Mouse (Mus musculus) hindbrain, embryonic 14.5 days (tissue): ENCODE data around the gene Rhobtb1. TPM values are rescaled to one million over a fixed set of nuclear protein-coding genes. Genes with fewer than 3 reads are reported as not detected.
A peak's percentile ranks its signal among the peaks of the same experiment; 100 is the strongest.

Experiments used
- ATAC-seq: fragments of 200-750 bp; cut with Nextera tagmentation; 2 replicates; pipeline ENCODE4 v1.8.0; 2017; ENCODE audit warnings: moderate number of reproducible peaks, mild to moderate bottlenecking, moderate TSS enrichment, moderate library complexity; ENCODE audit not compliant: low FRiP score
- DNase-seq: peaks from one replicate; pipeline ENCODE4 v3.0.0-alpha.2; 2015; ENCODE audit warnings: low spot score
- H3K27ac ChIP-seq: fragments of 300-500 bp; sonication (generic); 2 replicates; pipeline ENCODE4 v1.5.1; 2014; ENCODE audit warnings: mild to moderate bottlenecking, moderate library complexity
- H3K27me3 ChIP-seq: fragments of 300-500 bp; sonication (generic); 2 replicates; pipeline ENCODE4 v1.6.1; 2014; ENCODE audit warnings: mild to moderate bottlenecking, low read length, mixed read lengths; ENCODE audit not compliant: control insufficient read depth, insufficient read depth
- H3K36me3 ChIP-seq: fragments of 300-500 bp; sonication (generic); replicated peaks from 2 replicates; pipeline ENCODE4 v1.6.1; 2014; ENCODE audit not compliant: control insufficient read depth, insufficient read depth
- H3K4me1 ChIP-seq: fragments of 300-500 bp; sonication (generic); replicated peaks from 2 replicates; pipeline ENCODE4 v1.6.1; 2014; ENCODE audit warnings: antibody characterized with exemption, low read length, mixed read lengths; ENCODE audit not compliant: control insufficient read depth, insufficient read depth
- H3K4me2 ChIP-seq: fragments of 300-500 bp; sonication (generic); replicated peaks from 2 replicates; pipeline ENCODE4 v1.6.1; 2014; ENCODE audit warnings: mild to moderate bottlenecking, moderate library complexity
- H3K4me3 ChIP-seq: fragments of 300-500 bp; sonication (generic); replicated peaks from 2 replicates; pipeline ENCODE4 v1.5.1; 2014; ENCODE audit warnings: mild to moderate bottlenecking, low read length
- H3K9ac ChIP-seq: fragments of 300-500 bp; sonication (generic); 2 replicates; pipeline ENCODE4 v1.6.1; 2014
- H3K9me3 ChIP-seq: fragments of 300-500 bp; sonication (generic); 2 replicates; pipeline ENCODE4 v1.6.1; 2016; ENCODE audit warnings: low read length; ENCODE audit not compliant: control insufficient read depth
- WGBS: fragments of 180-500 bp; shearing (Covaris S2); extraction: QIAGEN DNeasy Blood & Tissue Kit; methylation state at CpG from one replicate; pipeline ENCODE4 v1.1.7; 2014; 5-methylcytosine and 5-hydroxymethylcytosine counted together
- polyA plus RNA-seq: library from polyadenylated mRNA; unstranded; fragments of >200 nt; fragmentation: Nextera tagmentation; extraction: Ambion mirVana; gene quantifications from 2 replicates; pipeline ENCODE4 v1.2.1, GENCODE M21; 2014

Gene Rhobtb1
- polyA plus RNA-seq, 1 experiment from 2014 or later = 19.8 TPM

GRCm38 (mm10) chr10:69157471-69157870, 6.2 kb downstream of the Rhobtb1 start:
- WGBS = 80% methylated on average over 2 of the region's 2 CpGs
- H3K9me3 ChIP-seq = no peaks in the 10 kb centered on the region
- no peak overlapping the region for H3K4me3 ChIP-seq
- no peak overlapping the region for H3K4me2 ChIP-seq
- no peak for ATAC-seq
- H3K36me3 ChIP-seq = no peaks in the 10 kb centered on the region
- H3K4me1 ChIP-seq = 0 out of 2 replicates have a peak, but pooled peaks cover 5% of the 10 kb centered on the region
- no peak overlapping the region for H3K27ac ChIP-seq
- no peak overlapping the region for H3K9ac ChIP-seq
- H3K27me3 ChIP-seq = no peaks in the 10 kb centered on the region
- DNase-seq = no peak

GRCm38 (mm10) chr10:69160877-69161276, 9.6 kb downstream of the Rhobtb1 start:
- peaks cover 9% of the 10 kb centered on the region; the same call in 1 of the 2 replicates for H3K9me3 ChIP-seq
- H3K36me3 ChIP-seq = no peaks in the 10 kb centered on the region
- H3K4me2 ChIP-seq = no peak overlapping the region
- 95% methylated on average over 2 of the region's 2 CpGs for WGBS
- no peak overlapping the region for H3K9ac ChIP-seq
- no peaks in the 10 kb centered on the region for H3K27me3 ChIP-seq
- DNase-seq (no peak), ATAC-seq (no peak)
- H3K4me1 ChIP-seq = 0 out of 2 replicates have a peak, but pooled peaks cover 5% of the 10 kb centered on the region
- no peak overlapping the region for H3K4me3 ChIP-seq
- no peak overlapping the region for H3K27ac ChIP-seq

GRCm38 (mm10) chr10:69161503-69161902, 10.3 kb downstream of the Rhobtb1 start:
- Histone ChIP-seq H3K9me3 (peaks cover 9% of the 10 kb centered on the region; the same call in 1 of the 2 replicates), H3K4me2 (no peak overlapping the region), H3K27me3 (no peaks in the 10 kb centered on the region), H3K36me3 (no peaks in the 10 kb centered on the region), H3K4me3 (no peak overlapping the region), H3K27ac (no peak overlapping the region), H3K4me1 (0 out of 2 replicates have a peak, but pooled peaks cover 3% of the 10 kb centered on the region), H3K9ac (no peak overlapping the region)
- 83% methylated on average over 3 of the region's 3 CpGs for WGBS
- DNase-seq = no peak
- ATAC-seq = no peak

GRCm38 (mm10) chr10:69162577-69162976, 11.3 kb downstream of the Rhobtb1 start:
- 90% methylated on average over 5 of the region's 5 CpGs for WGBS
- no peaks in the 10 kb centered on the region for H3K27me3 ChIP-seq
- H3K9ac ChIP-seq = no peak overlapping the region
- H3K4me1 ChIP-seq = no peaks in the 10 kb centered on the region
- H3K4me2 ChIP-seq = no peak overlapping the region
- peaks cover 9% of the 10 kb centered on the region; the same call in 1 of the 2 replicates for H3K9me3 ChIP-seq
- H3K36me3 ChIP-seq = no peaks in the 10 kb centered on the region
- DNase-seq = no peak
- ATAC-seq = no peak
- no peak overlapping the region for H3K4me3 ChIP-seq
- no peak overlapping the region for H3K27ac ChIP-seq

GRCm38 (mm10) chr10:69163216-69163615, 12.0 kb downstream of the Rhobtb1 start:
- Histone ChIP-seq H3K4me3 (no peak overlapping the region), H3K9me3 (peaks cover 9% of the 10 kb centered on the region; the same call in 1 of the 2 replicates), H3K27ac (no peak overlapping the region), H3K36me3 (no peaks in the 10 kb centered on the region), H3K4me2 (no peak overlapping the region), H3K4me1 (no peaks in the 10 kb centered on the region), H3K27me3 (no peaks in the 10 kb centered on the region), H3K9ac (no peak overlapping the region)
- ATAC-seq = no peak
- 90% methylated on average over 5 of the region's 5 CpGs for WGBS
- no peak for DNase-seq

GRCm38 (mm10) chr10:69165125-69165524, 13.9 kb downstream of the Rhobtb1 start:
- Histone ChIP-seq H3K36me3 (no peaks in the 10 kb centered on the region), H3K27ac (no peak overlapping the region), H3K4me2 (no peak overlapping the region), H3K27me3 (no peaks in the 10 kb centered on the region), H3K4me1 (no peaks in the 10 kb centered on the region), H3K9me3 (peaks cover 9% of the 10 kb centered on the region; the same call in 1 of the 2 replicates), H3K4me3 (no peak overlapping the region), H3K9ac (no peak overlapping the region)
- ATAC-seq (no peak), DNase-seq (peak; percentile 57)
- WGBS = 60% methylated on average over 7 of the region's 7 CpGs

GRCm38 (mm10) chr10:69165847-69166246, 14.6 kb downstream of the Rhobtb1 start:
- 92% methylated on average over 3 of the region's 3 CpGs for WGBS
- Histone ChIP-seq H3K9me3 (peaks cover 9% of the 10 kb centered on the region; the same call in 1 of the 2 replicates), H3K27me3 (no peaks in the 10 kb centered on the region), H3K4me2 (no peak overlapping the region), H3K4me3 (no peak overlapping the region), H3K27ac (no peak overlapping the region), H3K9ac (no peak overlapping the region), H3K4me1 (no peaks in the 10 kb centered on the region), H3K36me3 (no peaks in the 10 kb centered on the region)
- ATAC-seq = no peak
- DNase-seq = no peak

- Histone ChIP-seq H3K9ac (no peak overlapping the region), H3K4me1 (no peaks in the 10 kb centered on the region), H3K4me3 (no peak overlapping the region), H3K36me3 (no peaks in the 10 kb centered on the region), H3K4me2 (no peak overlapping the region), H3K27ac (no peak overlapping the region), H3K27me3 (no peaks in the 10 kb centered on the region), H3K9me3 (peaks cover 9% of the 10 kb centered on the region; the same call in 1 of the 2 replicates)
- no peak for DNase-seq
- no peak for ATAC-seq
- WGBS = 86% methylated on average over 12 of the region's 12 CpGs
Observed at GRCm38 (mm10) chr10:69166514-69166913, 15.3 kb downstream of the Rhobtb1 start.

GRCm38 (mm10) chr10:69172412-69172811, 21.2 kb downstream of the Rhobtb1 start:
- no peak overlapping the region for H3K9ac ChIP-seq
- H3K27me3 ChIP-seq = no peaks in the 10 kb centered on the region
- H3K4me1 ChIP-seq = no peaks in the 10 kb centered on the region
- no peaks in the 10 kb centered on the region for H3K9me3 ChIP-seq
- no peak overlapping the region for H3K4me3 ChIP-seq
- WGBS = 86% methylated on average over 3 of the region's 3 CpGs
- DNase-seq (no peak), ATAC-seq (no peak)
- H3K4me2 ChIP-seq = no peak overlapping the region
- H3K36me3 ChIP-seq = no peaks in the 10 kb centered on the region
- no peak overlapping the region for H3K27ac ChIP-seq

- Histone ChIP-seq H3K4me1 (no peaks in the 10 kb centered on the region), H3K36me3 (no peaks in the 10 kb centered on the region), H3K27ac (no peak overlapping the region), H3K27me3 (no peaks in the 10 kb centered on the region), H3K9me3 (no peaks in the 10 kb centered on the region), H3K9ac (no peak overlapping the region), H3K4me2 (no peak overlapping the region), H3K4me3 (no peak overlapping the region)
- ATAC-seq (no peak), DNase-seq (no peak)
- WGBS = 80% methylated on average over 3 of the region's 3 CpGs
Observed at GRCm38 (mm10) chr10:69176116-69176515, 24.9 kb downstream of the Rhobtb1 start.
